Mouse (Mus musculus) liver, embryonic 15.5 days (tissue): ENCODE data around the gene Rps16. TPM values are rescaled to one million over a fixed set of nuclear protein-coding genes. Genes with fewer than 3 reads are reported as not detected.
A peak's percentile ranks its signal among the peaks of the same experiment; 100 is the strongest.

Source experiments
- ATAC-seq: fragments of 200-750 bp; cut with Nextera tagmentation; 2 replicates; pipeline ENCODE4 v1.8.0; 2017; ENCODE audit warnings: moderate number of reproducible peaks, mild to moderate bottlenecking, moderate library complexity; ENCODE audit not compliant: insufficient read depth
- H3K27ac ChIP-seq: fragments of 300-500 bp; sonication (generic); replicated peaks from 2 replicates; pipeline ENCODE4 v1.5.1; 2015; ENCODE audit warnings: mild to moderate bottlenecking, inconsistent platforms
- H3K27me3 ChIP-seq: fragments of 300-500 bp; sonication (generic); 2 replicates; pipeline ENCODE4 v1.6.1; 2015; ENCODE audit warnings: mild to moderate bottlenecking, inconsistent platforms
- H3K36me3 ChIP-seq: fragments of 300-500 bp; sonication (generic); replicated peaks from 2 replicates; pipeline ENCODE4 v1.6.1; 2015; ENCODE audit warnings: moderate library complexity, mild to moderate bottlenecking, inconsistent platforms
- H3K4me1 ChIP-seq: fragments of 300-500 bp; sonication (generic); replicated peaks from 2 replicates; pipeline ENCODE4 v1.6.1; 2015; ENCODE audit warnings: inconsistent platforms
- H3K4me2 ChIP-seq: fragments of 300-500 bp; sonication (generic); 2 replicates; pipeline ENCODE4 v1.6.1; 2015; ENCODE audit warnings: moderate library complexity, mild to moderate bottlenecking, inconsistent platforms
- H3K4me3 ChIP-seq: fragments of 300-500 bp; sonication (generic); replicated peaks from 2 replicates; pipeline ENCODE4 v1.5.1; 2015; ENCODE audit warnings: mild to moderate bottlenecking, inconsistent platforms
- H3K9ac ChIP-seq: fragments of 300-500 bp; sonication (generic); 2 replicates; pipeline ENCODE4 v1.6.1; 2015; ENCODE audit warnings: moderate library complexity, mild to moderate bottlenecking, inconsistent platforms
- H3K9me3 ChIP-seq: fragments of 300-500 bp; sonication (generic); replicated peaks from 2 replicates; pipeline ENCODE4 v1.6.1; 2016; ENCODE audit warnings: inconsistent platforms
- WGBS: fragments of 180-500 bp; shearing (Covaris S2); methylation state at CpG from one replicate; pipeline ENCODE4 v1.1.7; 2015; ENCODE audit warnings: mixed read lengths; ENCODE audit not compliant: insufficient replicate concordance; 5-methylcytosine and 5-hydroxymethylcytosine counted together
- polyA plus RNA-seq: library from polyadenylated mRNA; unstranded; fragments of >200 nt; fragmentation: Nextera tagmentation; extraction: Ambion mirVana; gene quantifications from 2 replicates; pipeline ENCODE4 v1.2.1, GENCODE M21; 2015

Gene Rps16
- polyA plus RNA-seq, 1 experiment from 2014 or later = 619 TPM

- Histone ChIP-seq H3K36me3 (peaks cover 57% of the 10 kb centered on the region), H3K9me3 (no peaks in the 10 kb centered on the region), H3K9ac (peak overlapping the region; percentile 87), H3K4me1 (peaks cover 32% of the 10 kb centered on the region), H3K4me3 (peak overlapping the region; percentile 94), H3K27me3 (no peaks in the 10 kb centered on the region), H3K27ac (peak overlapping the region; percentile 84), H3K4me2 (peak overlapping the region; percentile 98)
- 6% methylated on average over 22 of the region's 22 CpGs for WGBS
- ATAC-seq = no peak
Observed at GRCm38 (mm10) chr7:28393272-28393951, 43.0 kb downstream of the Rps16 start.

GRCm38 (mm10) chr7:28395425-28395824 is 45.0 kb downstream of the Rps16 start:
- Histone ChIP-seq H3K9me3 (no peaks in the 10 kb centered on the region), H3K27me3 (no peaks in the 10 kb centered on the region), H3K36me3 (peaks cover 54% of the 10 kb centered on the region), H3K4me2 (no peak overlapping the region), H3K4me3 (no peak overlapping the region), H3K4me1 (peaks cover 31% of the 10 kb centered on the region), H3K9ac (no peak overlapping the region), H3K27ac (no peak overlapping the region)
- 89% methylated on average over 4 of the region's 4 CpGs for WGBS
- ATAC-seq = no peak

- peaks cover 24% of the 10 kb centered on the region for H3K4me1 ChIP-seq
- no peak overlapping the region for H3K9ac ChIP-seq
- no peak overlapping the region for H3K4me3 ChIP-seq
- WGBS = 50% methylated on average over 3 of the region's 3 CpGs
- ATAC-seq = no peak
- H3K27ac ChIP-seq = no peak overlapping the region
- no peaks in the 10 kb centered on the region for H3K27me3 ChIP-seq
- H3K4me2 ChIP-seq = no peak overlapping the region
- H3K36me3 ChIP-seq = peaks cover 75% of the 10 kb centered on the region
- H3K9me3 ChIP-seq = no peaks in the 10 kb centered on the region
Observed at GRCm38 (mm10) chr7:28398000-28398399, 47.5 kb downstream of the Rps16 start.

DNA sequence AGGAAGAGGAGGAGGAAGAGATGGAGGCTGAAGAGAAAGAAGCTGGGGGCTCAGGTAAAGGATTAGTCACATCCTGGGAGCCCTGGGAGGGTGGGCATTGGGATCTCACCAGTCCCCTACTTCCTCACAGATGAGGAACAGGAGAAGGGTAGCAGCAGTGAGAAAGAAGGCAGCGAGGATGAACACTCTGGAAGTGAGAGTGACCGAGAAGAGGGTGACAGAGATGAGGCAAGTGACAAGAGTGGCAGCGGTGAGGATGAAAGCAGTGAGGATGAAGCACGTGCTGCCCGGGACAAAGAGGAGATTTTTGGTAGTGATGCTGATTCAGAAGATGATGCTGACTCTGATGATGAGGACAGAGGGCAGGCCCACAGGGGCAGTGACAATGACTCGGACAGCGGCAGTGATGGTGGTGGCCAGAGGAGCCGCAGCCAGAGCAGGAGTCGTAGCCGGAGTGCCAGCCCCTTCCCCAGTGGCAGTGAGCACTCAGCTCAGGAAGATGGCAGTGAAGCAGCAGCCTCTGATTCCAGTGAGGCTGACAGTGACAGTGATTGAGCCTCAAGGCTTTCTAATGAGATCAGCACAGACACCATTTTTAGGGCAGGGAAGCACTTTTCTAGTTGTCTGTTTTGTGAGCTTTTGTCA is 48.4 kb downstream of the Rps16 start:
- Histone ChIP-seq H3K36me3 (peaks cover 84% of the 10 kb centered on the region), H3K9me3 (no peaks in the 10 kb centered on the region), H3K9ac (no peak overlapping the region), H3K4me3 (no peak overlapping the region), H3K4me1 (peaks cover 16% of the 10 kb centered on the region), H3K27me3 (no peaks in the 10 kb centered on the region), H3K4me2 (no peak overlapping the region), H3K27ac (no peak overlapping the region)
- no peak for ATAC-seq
- 82% methylated on average over 10 of the region's 10 CpGs for WGBS

DNA sequence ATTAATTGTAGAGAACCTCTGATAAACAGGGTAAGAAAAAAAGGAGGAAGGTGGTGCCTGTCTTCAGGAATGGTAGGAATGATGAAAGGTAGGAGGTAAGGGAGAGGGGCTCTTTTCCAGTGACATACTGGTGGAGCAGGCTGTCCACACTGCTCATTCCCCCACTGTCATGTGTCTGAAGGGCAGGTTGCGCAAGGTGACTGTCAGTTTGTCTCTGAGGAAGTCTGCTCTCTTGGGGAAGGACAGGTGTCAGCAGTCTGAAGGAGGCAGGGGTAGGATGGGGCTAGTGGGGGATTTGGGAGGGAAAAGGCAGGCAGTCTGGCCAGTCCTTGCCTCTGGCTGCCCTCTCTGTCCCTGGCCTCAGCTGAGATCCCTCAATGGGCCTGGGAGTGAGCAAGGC is 50.6 kb downstream of the Rps16 start:
- Histone ChIP-seq H3K27ac (no peak overlapping the region), H3K9ac (no peak overlapping the region), H3K36me3 (peaks cover 93% of the 10 kb centered on the region), H3K9me3 (no peaks in the 10 kb centered on the region), H3K4me2 (no peak overlapping the region), H3K4me3 (no peak overlapping the region), H3K27me3 (no peaks in the 10 kb centered on the region), H3K4me1 (peaks cover 9% of the 10 kb centered on the region; the same call in 1 of the 2 replicates)
- ATAC-seq = 0 out of 2 replicates have a peak, but pooled peaks have one; percentile 14
- 84% methylated on average over 1 of the region's 1 CpGs for WGBS

DNA sequence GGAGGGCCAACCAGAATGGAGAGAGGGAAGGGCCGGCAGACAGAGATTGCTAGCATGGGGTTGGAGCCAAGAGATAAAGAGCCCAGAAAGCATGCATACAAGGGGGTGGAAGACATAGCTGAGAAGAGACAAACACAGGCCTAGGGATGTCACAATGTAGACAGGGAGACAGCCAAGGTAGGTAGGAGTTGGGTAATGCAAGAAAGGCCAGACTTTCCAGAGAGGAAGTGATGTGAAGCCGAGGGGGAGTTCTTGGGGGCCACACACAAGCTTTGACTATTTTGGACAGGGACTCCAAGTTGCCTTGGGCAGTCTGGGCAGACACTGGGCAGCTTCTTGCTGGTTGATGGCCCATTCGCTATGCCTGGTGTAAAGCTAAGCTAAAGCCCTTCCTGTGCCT is 51.5 kb downstream of the Rps16 start:
- Histone ChIP-seq H3K9me3 (no peaks in the 10 kb centered on the region), H3K36me3 (peaks cover 93% of the 10 kb centered on the region), H3K27ac (no peak overlapping the region), H3K9ac (no peak overlapping the region), H3K4me1 (peaks cover 9% of the 10 kb centered on the region; the same call in 1 of the 2 replicates), H3K4me3 (no peak overlapping the region), H3K27me3 (no peaks in the 10 kb centered on the region), H3K4me2 (no peak overlapping the region)
- 64% methylated on average over 3 of the region's 3 CpGs for WGBS
- ATAC-seq = no peak

Other genes with a start within 250 kb of the Rps16 start
- not detected in 2 replicates for gene 9530053A07Rik, start 221.2 kb upstream of the Rps16 start, polyA plus RNA-seq
- 55.0 and 56.9 TPM in 2 replicates for gene Fbl, start 180.9 kb upstream of the Rps16 start, polyA plus RNA-seq
- gene Dyrk1b, start 171.2 kb upstream of the Rps16 start, polyA plus RNA-seq = 2.3 and 2.7 TPM in 2 replicates
- 0.52 and 0.75 TPM in 2 replicates for gene Eid2, start 82.8 kb upstream of the Rps16 start, polyA plus RNA-seq
- gene Eid2b, start 72.9 kb upstream of the Rps16 start, polyA plus RNA-seq = 1.7 and 1.8 TPM in 2 replicates
- gene Selenov, start 59.5 kb upstream of the Rps16 start, polyA plus RNA-seq = 0.07 TPM in 1 of 2 replicates, not detected in the other
- not detected in 2 replicates for gene Dll3, start 48.4 kb upstream of the Rps16 start, polyA plus RNA-seq
- gene Timm50, start 38.6 kb upstream of the Rps16 start, polyA plus RNA-seq = 78.3 and 85.2 TPM in 2 replicates
- gene Supt5, start 11.9 kb upstream of the Rps16 start, polyA plus RNA-seq = 29.9 and 35.3 TPM in 2 replicates
- gene Plekhg2, start 21.9 kb downstream of the Rps16 start, polyA plus RNA-seq = 4.5 and 5.1 TPM in 2 replicates
- gene Zfp36, start 29.6 kb downstream of the Rps16 start, polyA plus RNA-seq = 8.3 and 8.8 TPM in 2 replicates
- gene Med29, start 42.1 kb downstream of the Rps16 start, polyA plus RNA-seq = 23.9 and 25.6 TPM in 2 replicates
- gene Paf1, start 42.3 kb downstream of the Rps16 start, polyA plus RNA-seq = 24.6 and 26.2 TPM in 2 replicates
- 32.4 and 35.6 TPM in 2 replicates for gene Gmfg, start 86.8 kb downstream of the Rps16 start, polyA plus RNA-seq
- 0.09 and 0.20 TPM in 2 replicates for gene Lrfn1, start 101.3 kb downstream of the Rps16 start, polyA plus RNA-seq
- not detected in 2 replicates for gene Ifnl2, start 159.8 kb downstream of the Rps16 start, polyA plus RNA-seq
- not detected in 2 replicates for gene Ifnl3, start 172.2 kb downstream of the Rps16 start, polyA plus RNA-seq
- gene Sycn, start 190.2 kb downstream of the Rps16 start, polyA plus RNA-seq = 0.68 TPM in 1 of 2 replicates, not detected in the other
- not detected in 2 replicates for gene Nccrp1, start 196.6 kb downstream of the Rps16 start, polyA plus RNA-seq
- gene Samd4b, start 247.5 kb downstream of the Rps16 start, polyA plus RNA-seq = 5.6 and 6.6 TPM in 2 replicates
- 17.9 and 19.2 TPM in 2 replicates for gene Pak4, start 247.5 kb downstream of the Rps16 start, polyA plus RNA-seq